Mouse (Mus musculus): ENCODE measurements around the gene Osbpl2. TPM values are rescaled to one million over a fixed set of nuclear protein-coding genes. Genes with fewer than 3 reads are reported as not detected.
A peak's percentile ranks its signal among the peaks of the same experiment; 100 is the strongest.
"Not testable (repeated sequence)": the region's sequence is repeated elsewhere in the genome, so short reads cannot be mapped to it uniquely, and the experiment has no call there.

The Osbpl2 gene
- total RNA-seq, 2 experiments from 2014 or later, result 43.9 to 47.8 TPM

- DNase-seq (ENCODE audit: low spot score in 2 of 2), result no peak
- intact Hi-C loops (cut with DNase I), result no loop called here
Measured at GRCm38 (mm10) chr2:180135414-180135813, 16.3 kb downstream of the Osbpl2 start.

- no peak for DNase-seq (ENCODE audit: low spot score in 2 of 2)
- intact Hi-C loops (cut with DNase I), result no loop called here
Measured at GRCm38 (mm10) chr2:180146091-180146490, 27.0 kb downstream of the Osbpl2 start.

- intact Hi-C loops (cut with DNase I), result no loop called here
- DNase-seq (ENCODE audit: low spot score in 2 of 2), result peak; percentile 20 to 69
Measured at GRCm38 (mm10) chr2:180147379-180147778, 28.3 kb downstream of the Osbpl2 start.

GRCm38 (mm10) chr2:180148551-180148950 lies 29.4 kb downstream of the Osbpl2 start:
- DNase-seq (ENCODE audit: low spot score in 2 of 2), result no peak
- intact Hi-C loops (cut with DNase I), result no loop called here

- intact Hi-C loops (cut with DNase I), result no loop called here
- peak; percentile 49 to 76 for DNase-seq (ENCODE audit: low spot score in 2 of 2)
Measured at GRCm38 (mm10) chr2:180154796-180155195, 35.7 kb downstream of the Osbpl2 start.

GRCm38 (mm10) chr2:180158627-180159026 lies 39.5 kb downstream of the Osbpl2 start:
- intact Hi-C loops (cut with DNase I), result no loop called here
- no peak for DNase-seq (ENCODE audit: low spot score in 2 of 2)

- intact Hi-C loops (cut with DNase I), result no loop called here
- no peak for DNase-seq (ENCODE audit: low spot score in 2 of 2)
Measured at GRCm38 (mm10) chr2:180165855-180166254, 46.7 kb downstream of the Osbpl2 start.

- DNase-seq (ENCODE audit: low spot score in 2 of 2), result no peak
- intact Hi-C loops (cut with DNase I), result no loop called here
Measured at GRCm38 (mm10) chr2:180166869-180167268, 47.8 kb downstream of the Osbpl2 start.

GRCm38 (mm10) chr2:180170151-180170805 lies 51.2 kb downstream of the Osbpl2 start:
- intact Hi-C loops (cut with DNase I), result loop anchor here (5.0 kb wide), 2 partner anchors 73 to 542 kb away; partner anchors contain the start of gene Gid8
- DNase-seq (ENCODE audit: low spot score in 2 of 2), result peak in 1 of 2 experiments; percentile 61

- intact Hi-C loops (cut with DNase I), result loop anchor here (1.0 to 5.0 kb wide), 3 partner anchors 74 to 541 kb away; partner anchors contain the start of genes Gid8 and Rps21
- DNase-seq (ENCODE audit: low spot score in 2 of 2), result peak; percentile 98 to 99
Measured at GRCm38 (mm10) chr2:180170806-180171521, 51.9 kb downstream of the Osbpl2 start, which contains the start of gene Adrm1. Adrm1 (plus strand) TSS chr2:180171485.

- intact Hi-C loops (cut with DNase I), result loop anchor here (1.0 to 5.0 kb wide), 3 partner anchors 74 to 541 kb away; partner anchors contain the start of genes Gid8 and Rps21
- no peak for DNase-seq (ENCODE audit: low spot score in 2 of 2)
Measured at GRCm38 (mm10) chr2:180171522-180172070, 52.5 kb downstream of the Osbpl2 start.

- intact Hi-C loops (cut with DNase I), result loop anchor here (5.0 kb wide), 2 partner anchors 75 to 540 kb away; partner anchors contain the start of gene Gid8
- no peak for DNase-seq (ENCODE audit: low spot score in 2 of 2)
Measured at GRCm38 (mm10) chr2:180172152-180172551, 53.0 kb downstream of the Osbpl2 start.

- DNase-seq (ENCODE audit: low spot score in 2 of 2), result no peak
- intact Hi-C loops (cut with DNase I), result loop anchor here (5.0 kb wide), 2 partner anchors 76 to 539 kb away; partner anchors contain the start of gene Gid8
Measured at GRCm38 (mm10) chr2:180173163-180173562, 54.1 kb downstream of the Osbpl2 start.

- intact Hi-C loops (cut with DNase I), result loop anchor here (5.0 kb wide), 2 partner anchors 76 to 539 kb away; partner anchors contain the start of gene Gid8
- not testable (repeated sequence) for DNase-seq (ENCODE audit: low spot score in 2 of 2)
Measured at GRCm38 (mm10) chr2:180173711-180174110, 54.6 kb downstream of the Osbpl2 start.

GRCm38 (mm10) chr2:180174121-180174520 lies 55.0 kb downstream of the Osbpl2 start:
- DNase-seq (ENCODE audit: low spot score in 2 of 2), result no peak
- intact Hi-C loops (cut with DNase I), result loop anchor here (5.0 kb wide), 2 partner anchors 77 to 538 kb away; partner anchors contain the start of gene Gid8

- DNase-seq (ENCODE audit: low spot score in 2 of 2), result no peak
- intact Hi-C loops (cut with DNase I), result no loop called here
Measured at GRCm38 (mm10) chr2:180175725-180176124, 56.6 kb downstream of the Osbpl2 start.

GRCm38 (mm10) chr2:180181542-180181941 lies 62.4 kb downstream of the Osbpl2 start:
- peak in 1 of 2 experiments; percentile 55 for DNase-seq (ENCODE audit: low spot score in 2 of 2)
- intact Hi-C loops (cut with DNase I), result no loop called here

- no peak for DNase-seq (ENCODE audit: low spot score in 2 of 2)
- intact Hi-C loops (cut with DNase I), result loop anchor here (2.0 kb wide), 1 partner anchor 67 kb away; no protein-coding TSS in a partner anchor
Measured at GRCm38 (mm10) chr2:180184011-180184751, 65.1 kb downstream of the Osbpl2 start.

- intact Hi-C loops (cut with DNase I), result loop anchor here (2.0 kb wide), 1 partner anchor 66 kb away; no protein-coding TSS in a partner anchor
- no peak for DNase-seq (ENCODE audit: low spot score in 2 of 2)
Measured at GRCm38 (mm10) chr2:180184752-180185109, 65.6 kb downstream of the Osbpl2 start.
